Mouse (Mus musculus): ENCODE measurements around the gene Gm2663. TPM values are rescaled to one million over a fixed set of nuclear protein-coding genes. Genes with fewer than 3 reads are reported as not detected.
"Not testable (repeated sequence)": the region's sequence is repeated elsewhere in the genome, so short reads cannot be mapped to it uniquely, and the experiment has no call there.

Gm2663 gene
- polyA plus RNA-seq, 1 experiment from 2014 or later: not detected

DNA sequence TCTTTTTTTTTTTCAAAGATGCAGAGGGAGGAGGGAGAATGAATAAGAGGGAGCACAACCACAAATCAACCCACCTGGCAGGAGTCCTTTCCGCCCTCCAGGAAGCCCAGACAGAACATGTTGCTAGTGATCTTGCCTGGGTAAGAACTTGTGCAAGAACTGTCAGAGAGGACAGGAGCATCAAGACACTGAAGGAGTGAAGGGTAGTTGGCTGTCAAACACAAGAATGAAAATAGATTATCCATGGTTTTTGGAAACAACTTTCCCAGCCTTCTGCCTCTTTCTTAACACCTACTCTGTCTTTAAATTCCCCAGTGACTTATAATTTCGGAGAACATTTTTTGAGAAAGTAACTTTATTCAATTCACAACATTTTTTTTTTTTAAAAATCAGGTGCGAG lies 33.0 kb upstream of the Gm2663 start:
- Histone ChIP-seq H3K9me3 (ENCODE audit: control insufficient read depth, low read length) (no peaks in the 10 kb centered on the region), H3K4me2 (ENCODE audit: low read depth, low read length, severe bottlenecking) (no peak overlapping the region), H3K27me3 (ENCODE audit: control insufficient read depth, insufficient read depth, low read length) (no peaks in the 10 kb centered on the region), H3K36me3 (ENCODE audit: control insufficient read depth, insufficient read depth, low read length) (no peaks in the 10 kb centered on the region), H3K4me1 (replicated peaks; ENCODE audit: control insufficient read depth, insufficient read depth, low read length) (no peaks in the 10 kb centered on the region), H3K4me3 (ENCODE audit: low read depth, low read length) (no peak overlapping the region), H3K9ac (ENCODE audit: low read length) (no peak overlapping the region), H3K27ac (ENCODE audit: low read depth, low read length) (no peak overlapping the region)
- DNase-seq (ENCODE audit: low spot score) (no peak), ATAC-seq (replicated peaks; ENCODE audit: low FRiP score) (no peak)
- 89% methylated on average over 3 of the region's 3 CpGs for WGBS

DNA sequence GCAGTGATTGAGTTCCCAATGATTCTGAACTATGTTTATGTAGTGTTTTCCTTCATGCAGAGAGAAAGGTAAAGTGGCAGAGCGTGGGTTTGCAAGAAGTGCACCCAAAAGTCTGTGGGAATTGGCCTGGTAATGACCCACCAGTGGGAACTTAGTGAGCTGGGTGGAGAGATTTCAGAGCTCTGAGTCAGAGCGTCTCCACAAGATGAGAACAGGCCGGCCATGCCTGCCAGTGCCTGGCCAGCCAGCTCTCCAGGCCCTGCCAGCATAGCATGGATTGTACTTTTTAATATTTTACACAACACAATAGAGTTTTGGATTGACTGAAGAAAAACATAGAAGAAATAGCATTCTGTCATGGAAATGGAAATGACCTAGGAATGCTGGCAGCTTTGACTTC lies 31.5 kb upstream of the Gm2663 start:
- Histone ChIP-seq H3K4me2 (ENCODE audit: low read depth, low read length, severe bottlenecking) (no peak overlapping the region), H3K4me1 (replicated peaks; ENCODE audit: control insufficient read depth, insufficient read depth, low read length) (no peaks in the 10 kb centered on the region), H3K27me3 (ENCODE audit: control insufficient read depth, insufficient read depth, low read length) (no peaks in the 10 kb centered on the region), H3K9me3 (ENCODE audit: control insufficient read depth, low read length) (no peaks in the 10 kb centered on the region), H3K9ac (ENCODE audit: low read length) (no peak overlapping the region), H3K27ac (ENCODE audit: low read depth, low read length) (no peak overlapping the region), H3K4me3 (ENCODE audit: low read depth, low read length) (no peak overlapping the region), H3K36me3 (ENCODE audit: control insufficient read depth, insufficient read depth, low read length) (no peaks in the 10 kb centered on the region)
- no peak for ATAC-seq (replicated peaks; ENCODE audit: low FRiP score)
- 86% methylated on average over 3 of the region's 3 CpGs for WGBS
- DNase-seq (ENCODE audit: low spot score): no peak

DNA sequence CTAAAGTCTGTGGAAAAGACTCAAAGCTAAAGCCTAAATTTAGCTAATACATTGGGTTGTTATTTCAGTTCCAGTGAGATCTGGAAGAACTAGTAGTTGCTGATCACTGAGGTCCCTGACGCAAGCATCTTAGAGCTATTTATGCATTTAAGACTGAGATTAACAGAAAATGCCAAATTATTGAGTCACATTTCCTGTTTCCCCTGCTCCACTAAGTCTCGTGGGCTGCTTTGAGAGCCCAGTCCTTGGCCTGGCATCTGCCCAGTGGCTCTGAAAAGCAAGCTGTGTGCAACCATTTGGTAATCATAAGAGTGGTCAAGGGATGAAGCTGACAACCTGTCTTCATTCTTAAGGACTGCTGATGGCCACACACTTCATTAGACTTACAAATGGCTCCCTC lies 27.8 kb upstream of the Gm2663 start:
- DNase-seq (ENCODE audit: low spot score): no peak
- no peaks in the 10 kb centered on the region for H3K27me3 ChIP-seq (ENCODE audit: control insufficient read depth, insufficient read depth, low read length)
- H3K4me1 ChIP-seq (replicated peaks; ENCODE audit: control insufficient read depth, insufficient read depth, low read length): no peaks in the 10 kb centered on the region
- no peak for ATAC-seq (replicated peaks; ENCODE audit: low FRiP score)
- WGBS: 57% methylated on average over 2 of the region's 2 CpGs
- H3K4me3 ChIP-seq (ENCODE audit: low read depth, low read length): no peak overlapping the region
- H3K36me3 ChIP-seq (ENCODE audit: control insufficient read depth, insufficient read depth, low read length): no peaks in the 10 kb centered on the region
- no peak overlapping the region for H3K4me2 ChIP-seq (ENCODE audit: low read depth, low read length, severe bottlenecking)
- no peak overlapping the region for H3K9ac ChIP-seq (ENCODE audit: low read length)
- no peak overlapping the region for H3K27ac ChIP-seq (ENCODE audit: low read depth, low read length)
- H3K9me3 ChIP-seq (ENCODE audit: control insufficient read depth, low read length): no peaks in the 10 kb centered on the region

DNA sequence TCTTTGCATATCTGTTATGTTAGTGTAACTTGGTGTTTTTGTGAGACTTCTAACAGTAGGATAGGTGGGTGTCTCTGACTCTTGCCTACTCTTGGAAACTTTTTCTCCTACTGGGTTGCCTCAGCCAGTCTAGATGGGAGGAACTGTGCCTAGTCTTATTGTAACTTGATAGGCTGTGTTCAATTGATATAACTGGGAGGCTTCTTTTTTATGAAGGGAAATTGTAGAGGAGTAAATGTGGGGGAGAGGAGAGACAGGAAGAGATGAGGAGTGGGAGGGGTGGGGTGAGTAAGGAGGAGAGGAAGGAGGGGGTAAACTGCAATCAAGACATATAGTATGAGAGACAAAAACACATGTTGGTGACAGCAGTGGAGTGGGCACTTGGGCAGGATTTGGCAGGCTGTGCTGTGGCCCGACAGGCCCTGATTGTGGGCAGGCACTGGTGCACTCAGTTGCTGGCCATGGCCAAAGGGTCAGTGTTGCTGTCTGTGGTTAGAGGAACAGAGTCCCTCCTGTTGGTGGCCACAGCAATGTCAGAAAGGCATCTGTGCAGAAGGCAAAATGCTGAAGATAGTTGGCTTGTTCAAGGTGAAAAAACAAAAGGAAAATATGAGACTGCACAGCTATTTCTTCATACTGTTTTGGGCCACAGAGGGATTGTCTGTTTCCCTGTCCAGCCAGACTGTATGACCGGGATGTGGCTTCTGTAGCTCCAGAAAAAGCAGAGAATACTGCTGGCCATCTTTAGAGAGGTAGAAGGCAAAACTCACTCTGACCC lies 26.8 kb upstream of the Gm2663 start:
- no peak for ATAC-seq (replicated peaks; ENCODE audit: low FRiP score)
- no peak overlapping the region for H3K9ac ChIP-seq (ENCODE audit: low read length)
- WGBS: 81% methylated on average over 2 of the region's 2 CpGs
- no peaks in the 10 kb centered on the region for H3K36me3 ChIP-seq (ENCODE audit: control insufficient read depth, insufficient read depth, low read length)
- no peak overlapping the region for H3K27ac ChIP-seq (ENCODE audit: low read depth, low read length)
- H3K4me2 ChIP-seq (ENCODE audit: low read depth, low read length, severe bottlenecking): no peak overlapping the region
- H3K27me3 ChIP-seq (ENCODE audit: control insufficient read depth, insufficient read depth, low read length): no peaks in the 10 kb centered on the region
- no peaks in the 10 kb centered on the region for H3K9me3 ChIP-seq (ENCODE audit: control insufficient read depth, low read length)
- no peaks in the 10 kb centered on the region for H3K4me1 ChIP-seq (replicated peaks; ENCODE audit: control insufficient read depth, insufficient read depth, low read length)
- DNase-seq (ENCODE audit: low spot score): no peak
- no peak overlapping the region for H3K4me3 ChIP-seq (ENCODE audit: low read depth, low read length)

DNA sequence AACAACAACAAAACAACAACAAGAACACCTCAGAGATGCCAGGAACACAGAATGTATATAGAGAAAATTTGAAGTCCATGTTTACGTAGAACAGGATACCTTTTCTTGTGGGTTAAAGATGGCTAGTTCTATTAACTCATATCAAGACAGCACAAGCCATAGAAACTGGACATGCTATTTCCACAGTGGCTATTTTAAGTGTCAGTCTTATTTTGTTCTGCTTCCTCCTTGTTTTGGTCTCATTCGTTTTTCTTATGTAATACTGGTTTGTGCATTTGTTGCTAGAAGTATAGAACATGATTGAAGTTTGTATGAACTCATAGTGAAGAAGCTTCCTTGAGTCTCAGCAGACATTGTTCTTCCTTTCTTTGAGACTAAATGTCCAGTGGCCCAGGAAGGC lies 19.9 kb upstream of the Gm2663 start:
- Histone ChIP-seq H3K4me3 (ENCODE audit: low read depth, low read length) (no peak overlapping the region), H3K9me3 (ENCODE audit: control insufficient read depth, low read length) (no peaks in the 10 kb centered on the region), H3K27ac (ENCODE audit: low read depth, low read length) (no peak overlapping the region), H3K36me3 (ENCODE audit: control insufficient read depth, insufficient read depth, low read length) (no peaks in the 10 kb centered on the region), H3K4me2 (ENCODE audit: low read depth, low read length, severe bottlenecking) (no peak overlapping the region), H3K9ac (ENCODE audit: low read length) (no peak overlapping the region), H3K27me3 (ENCODE audit: control insufficient read depth, insufficient read depth, low read length) (no peaks in the 10 kb centered on the region), H3K4me1 (replicated peaks; ENCODE audit: control insufficient read depth, insufficient read depth, low read length) (no peaks in the 10 kb centered on the region)
- ATAC-seq (replicated peaks; ENCODE audit: low FRiP score) (no peak), DNase-seq (ENCODE audit: low spot score) (no peak)
- WGBS: 91% methylated on average over 2 of the region's 2 CpGs

DNA sequence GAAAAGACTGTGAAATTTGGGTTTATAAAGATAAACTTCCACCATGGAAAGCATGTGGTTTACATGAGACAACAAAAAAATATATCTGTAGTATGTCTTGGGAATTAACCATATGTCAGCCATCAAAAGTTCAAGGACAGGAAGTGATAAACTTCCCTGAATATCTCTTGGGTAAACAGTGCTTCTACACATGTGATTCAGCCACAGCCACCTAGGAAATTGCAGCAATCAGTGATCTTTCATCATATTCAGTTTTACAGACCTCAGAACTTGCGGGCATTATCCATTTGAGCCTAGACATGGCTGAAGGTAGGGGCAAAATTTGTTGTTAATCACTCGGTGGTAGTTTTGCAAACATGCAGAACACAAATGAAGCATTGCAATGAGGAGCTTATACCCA lies 19.4 kb upstream of the Gm2663 start:
- DNase-seq (ENCODE audit: low spot score): no peak
- Histone ChIP-seq H3K27me3 (ENCODE audit: control insufficient read depth, insufficient read depth, low read length) (no peaks in the 10 kb centered on the region), H3K4me1 (replicated peaks; ENCODE audit: control insufficient read depth, insufficient read depth, low read length) (no peaks in the 10 kb centered on the region), H3K4me2 (ENCODE audit: low read depth, low read length, severe bottlenecking) (no peak overlapping the region), H3K4me3 (ENCODE audit: low read depth, low read length) (no peak overlapping the region), H3K9me3 (ENCODE audit: control insufficient read depth, low read length) (no peaks in the 10 kb centered on the region), H3K27ac (ENCODE audit: low read depth, low read length) (no peak overlapping the region), H3K9ac (ENCODE audit: low read length) (no peak overlapping the region), H3K36me3 (ENCODE audit: control insufficient read depth, insufficient read depth, low read length) (no peaks in the 10 kb centered on the region)
- no peak for ATAC-seq (replicated peaks; ENCODE audit: low FRiP score)
- WGBS: 91% methylated on average over 2 of the region's 2 CpGs

DNA sequence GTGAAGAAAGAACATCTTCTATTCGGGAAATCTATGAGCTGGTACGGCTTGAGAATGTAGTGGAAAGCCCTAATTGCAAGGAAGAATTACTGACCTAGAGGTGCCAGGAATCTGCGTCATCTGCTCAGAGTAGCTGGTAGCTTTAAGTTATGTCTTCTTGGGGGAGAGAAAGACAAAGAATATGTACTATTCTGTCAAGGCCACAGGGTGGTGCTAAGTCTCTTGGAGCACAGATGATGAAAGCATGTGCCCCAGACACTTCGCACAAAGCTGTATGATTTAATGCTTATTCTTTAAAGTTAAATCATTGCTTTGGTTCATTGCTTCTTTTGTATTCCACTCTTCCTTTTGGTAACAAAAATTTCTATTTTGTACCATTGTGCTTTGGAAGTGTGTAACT lies 15.8 kb upstream of the Gm2663 start:
- no peak for DNase-seq (ENCODE audit: low spot score)
- no peaks in the 10 kb centered on the region for H3K36me3 ChIP-seq (ENCODE audit: control insufficient read depth, insufficient read depth, low read length)
- no peak overlapping the region for H3K9ac ChIP-seq (ENCODE audit: low read length)
- H3K4me1 ChIP-seq (replicated peaks; ENCODE audit: control insufficient read depth, insufficient read depth, low read length): no peaks in the 10 kb centered on the region
- H3K4me3 ChIP-seq (ENCODE audit: low read depth, low read length): no peak overlapping the region
- no peak for ATAC-seq (replicated peaks; ENCODE audit: low FRiP score)
- H3K27me3 ChIP-seq (ENCODE audit: control insufficient read depth, insufficient read depth, low read length): no peaks in the 10 kb centered on the region
- 82% methylated on average over 4 of the region's 4 CpGs for WGBS
- no peak overlapping the region for H3K4me2 ChIP-seq (ENCODE audit: low read depth, low read length, severe bottlenecking)
- H3K9me3 ChIP-seq (ENCODE audit: control insufficient read depth, low read length): no peaks in the 10 kb centered on the region
- no peak overlapping the region for H3K27ac ChIP-seq (ENCODE audit: low read depth, low read length)

DNA sequence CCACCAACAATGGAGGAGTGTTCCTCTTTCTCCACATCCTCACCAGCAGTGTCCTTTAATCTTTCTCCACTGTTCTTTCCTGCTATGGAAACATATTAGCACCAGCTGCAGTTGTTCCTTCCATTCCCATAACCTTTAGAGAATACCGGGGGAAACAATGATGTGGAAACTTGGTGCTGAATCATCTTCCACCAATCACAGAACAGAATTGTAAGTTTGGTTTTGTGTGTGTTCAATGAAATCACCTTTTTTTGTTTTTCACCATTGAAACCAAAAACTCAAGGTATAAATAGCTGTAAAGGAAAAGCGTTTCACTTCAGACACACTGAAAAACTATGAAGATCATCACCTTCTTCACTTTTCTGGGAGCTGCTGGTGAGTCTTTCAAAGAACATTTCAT lies 34.8 kb downstream of the Gm2663 start, which contains the start of gene 1810009J06Rik:
1810009J06Rik (plus strand) TSS at position 301 of the 400 bp plus-strand sequence.
- H3K36me3 ChIP-seq (ENCODE audit: control insufficient read depth, insufficient read depth, low read length); H3K9ac ChIP-seq (ENCODE audit: low read length); H3K4me1 ChIP-seq (replicated peaks; ENCODE audit: control insufficient read depth, insufficient read depth, low read length); H3K27ac ChIP-seq (ENCODE audit: low read depth, low read length); H3K4me3 ChIP-seq (ENCODE audit: low read depth, low read length); H3K4me2 ChIP-seq (ENCODE audit: low read depth, low read length, severe bottlenecking); H3K9me3 ChIP-seq (ENCODE audit: control insufficient read depth, low read length); DNase-seq (ENCODE audit: low spot score); H3K27me3 ChIP-seq (ENCODE audit: control insufficient read depth, insufficient read depth, low read length); ATAC-seq (replicated peaks; ENCODE audit: low FRiP score): not testable (repeated sequence)
- 88% methylated on average over 2 of the region's 2 CpGs for WGBS

DNA sequence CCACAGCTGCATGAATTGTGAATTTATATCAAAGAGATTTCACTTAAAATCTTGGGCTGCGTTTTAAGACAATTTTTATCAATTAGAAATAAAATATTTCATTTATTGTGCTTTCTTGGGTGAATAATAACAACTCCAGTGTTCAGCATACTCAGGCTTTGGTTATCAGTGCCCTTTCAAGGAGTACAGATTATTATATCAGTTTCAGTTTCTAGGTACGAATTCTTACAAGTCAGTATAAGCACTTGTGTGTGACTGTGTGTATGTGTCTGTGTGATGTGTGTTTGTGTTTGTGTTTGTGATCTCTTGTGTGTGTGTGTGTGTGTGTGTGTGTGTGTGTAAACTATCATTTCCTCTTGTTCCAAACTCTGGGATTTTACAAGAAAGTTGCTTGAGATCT lies 45.6 kb downstream of the Gm2663 start:
- Histone ChIP-seq H3K27ac (ENCODE audit: low read depth, low read length) (no peak overlapping the region), H3K4me3 (ENCODE audit: low read depth, low read length) (no peak overlapping the region), H3K9me3 (ENCODE audit: control insufficient read depth, low read length) (no peaks in the 10 kb centered on the region), H3K27me3 (ENCODE audit: control insufficient read depth, insufficient read depth, low read length) (no peaks in the 10 kb centered on the region), H3K9ac (ENCODE audit: low read length) (no peak overlapping the region), H3K4me2 (ENCODE audit: low read depth, low read length, severe bottlenecking) (no peak overlapping the region), H3K4me1 (replicated peaks; ENCODE audit: control insufficient read depth, insufficient read depth, low read length) (no peaks in the 10 kb centered on the region), H3K36me3 (ENCODE audit: control insufficient read depth, insufficient read depth, low read length) (no peaks in the 10 kb centered on the region)
- no peak for ATAC-seq (replicated peaks; ENCODE audit: low FRiP score)
- 76% methylated on average over 2 of the region's 2 CpGs for WGBS
- DNase-seq (ENCODE audit: low spot score): no peak

Data from forebrain, embryonic 11.5 days (tissue).